In the genomic region with DNA sequence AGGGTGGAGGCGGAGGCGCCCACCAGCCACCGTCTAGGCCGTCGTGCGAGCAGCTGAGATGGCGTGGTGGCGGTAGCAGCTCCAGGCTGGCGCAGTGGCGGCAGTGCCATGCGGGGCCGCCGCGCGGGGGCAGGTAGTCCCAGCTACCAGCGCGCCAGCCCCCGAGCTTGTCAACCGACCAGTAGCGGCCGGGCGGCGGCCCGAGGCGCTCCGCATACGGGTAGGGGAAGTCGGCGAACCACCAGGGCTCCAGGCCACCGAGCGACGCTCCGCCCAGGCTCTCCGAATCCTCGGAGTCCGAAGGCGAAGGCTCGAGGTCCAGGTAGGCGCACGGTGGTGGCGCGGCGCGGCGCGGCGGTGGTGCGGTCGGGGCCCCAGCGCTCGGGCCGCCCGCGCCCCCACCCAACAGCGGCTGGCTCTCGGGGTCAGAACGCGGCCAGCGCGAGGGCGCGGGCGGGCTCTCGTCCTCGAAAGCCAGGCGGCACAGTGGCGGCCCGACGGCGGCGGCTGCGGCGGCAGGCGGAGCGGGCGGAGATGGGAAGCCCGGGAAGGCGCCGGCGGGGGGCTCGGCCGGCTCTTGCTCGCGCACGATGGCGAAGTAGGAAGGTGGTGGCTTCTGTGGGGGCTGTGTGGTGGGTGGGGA, we compare ENCODE assay signal across 9 mouse cellular contexts. TPM values are rescaled to one million over a fixed set of nuclear protein-coding genes. Genes with fewer than 3 reads are reported as not detected.
DNase-seq lines count a peak whose midpoint lies in the region; ATAC-seq lines count a peak whose summit lies in the region.
"Had no signal": no experiment of that assay in that cellular context is flagged by ENCODE, and none has a peak within 500 bp of the region (broad histone marks: within the 10 kb centered on the region; RNA-seq: fewer than 3 reads in every experiment).

No protein-coding gene starts in this region.

- 0 out of 2 replicates have a peak overlapping the region, but pooled peaks have one; percentile 13 for H3K9ac ChIP-seq in heart, embryonic 15.5 days
- no peak overlapping the region for H3K9ac ChIP-seq in liver, embryonic 13.5 days

- H3K27ac ChIP-seq in heart, embryonic 15.5 days, result no peak overlapping the region
- no peak overlapping the region for H3K27ac ChIP-seq in liver, embryonic 13.5 days
- H3K27ac ChIP-seq: macrophage had no signal

- peak overlapping the region; percentile 67 for H3K4me2 ChIP-seq in heart, embryonic 15.5 days
- H3K4me2 ChIP-seq in liver, embryonic 13.5 days, result peak overlapping the region; percentile 47

- no peak for DNase-seq in heart, postnatal 4 days
- DNase-seq in R1 (ENCODE audit: low read depth, low spot score), result peak; percentile 39
- no peak for DNase-seq in liver, embryonic 13.5 days
- DNase-seq in spleen, adult 12 weeks (ENCODE audit: low spot score), result no peak
- no peak for DNase-seq in frontal cortex, postnatal 25 days (ENCODE audit: low spot score in 2 of 2)

- peaks cover 58% of the 10 kb centered on the region for H3K27me3 ChIP-seq in heart, embryonic 15.5 days
- H3K27me3 ChIP-seq in liver, embryonic 13.5 days, result peaks cover 64% of the 10 kb centered on the region

- under 1% methylated on average over 86 of the region's 86 CpGs for WGBS in heart, embryonic 15.5 days
- WGBS in liver, embryonic 13.5 days (ENCODE audit: insufficient replicate concordance), result 1% methylated on average over 80 of the region's 86 CpGs

- ATAC-seq in heart, embryonic 15.5 days (replicated peaks; ENCODE audit: insufficient number of reproducible peaks, insufficient read depth, low FRiP score, low read depth), result 0 out of 2 replicates have a peak, but pooled peaks have one; percentile 16
- peak; percentile 44 for ATAC-seq in granulocyte monocyte progenitor cell, adult 5-6 weeks (replicated peaks; ENCODE audit: poor library complexity, severe bottlenecking)
- no peak for ATAC-seq in liver, embryonic 13.5 days (ENCODE audit: low read depth)
- ATAC-seq in monocyte, adult 5-6 weeks (replicated peaks; ENCODE audit: insufficient number of reproducible peaks, low FRiP score, low TSS enrichment, poor library complexity, severe bottlenecking), result no peak

- H3K36me3 ChIP-seq in heart, embryonic 15.5 days, result peaks cover 12% of the 10 kb centered on the region
- H3K36me3 ChIP-seq in liver, embryonic 13.5 days, result peaks cover 14% of the 10 kb centered on the region

- peak overlapping the region; percentile 41 for H3K4me3 ChIP-seq in heart, embryonic 15.5 days
- H3K4me3 ChIP-seq in liver, embryonic 13.5 days (replicated peaks), result peak overlapping the region; percentile 43

- H3K4me1 ChIP-seq in heart, embryonic 15.5 days (replicated peaks), result peaks cover 27% of the 10 kb centered on the region
- H3K4me1 ChIP-seq in liver, embryonic 13.5 days (replicated peaks), result peaks cover 36% of the 10 kb centered on the region

- H3K9me3 ChIP-seq in heart, embryonic 15.5 days (replicated peaks), result no peaks in the 10 kb centered on the region
- no peaks in the 10 kb centered on the region for H3K9me3 ChIP-seq in liver, embryonic 13.5 days (replicated peaks)

RNA-seq across cellular contexts. Expression of a gene that starts 2.5 kb away (rescaled TPM):
- 29.1 and 38.8 TPM in 2 replicates for polyA plus RNA-seq in heart, embryonic 15.5 days (2015; fragmentation: Nextera tagmentation; extraction: Ambion mirVana)
- total RNA-seq in heart, postnatal 4 days (2021), result 10 to 100 TPM; 19.3 to 19.9 TPM
- total RNA-seq in granulocyte monocyte progenitor cell, adult 5-6 weeks (2014; fragmentation: Nextera tagmentation), result 30.9 and 33.6 TPM in 2 replicates
- 21.9 and 27.3 TPM in 2 replicates for total RNA-seq in granulocyte monocyte progenitor cell, adult 5-6 weeks (2017)
- polyA plus RNA-seq in liver, embryonic 13.5 days (2015; fragmentation: Nextera tagmentation; extraction: Ambion mirVana), result 48.4 and 49.2 TPM in 2 replicates
- 5.8 to 8.7 TPM (median 6.7 TPM) in 3 replicates for total RNA-seq in monocyte, adult 5-6 weeks (2017)

RNA-seq across cellular contexts. Expression of a gene that starts 8.7 kb away (rescaled TPM):
- 0.37 and 0.44 TPM in 2 replicates for polyA plus RNA-seq in heart, embryonic 15.5 days (2015; fragmentation: Nextera tagmentation; extraction: Ambion mirVana)
- total RNA-seq in heart, postnatal 4 days (2021), result under 1 TPM; 0.34 to 0.38 TPM
- total RNA-seq in granulocyte monocyte progenitor cell, adult 5-6 weeks (2014; fragmentation: Nextera tagmentation), result 0.47 and 0.71 TPM in 2 replicates
- not detected in 2 replicates for total RNA-seq in granulocyte monocyte progenitor cell, adult 5-6 weeks (2017)
- 0.12 and 0.23 TPM in 2 replicates for polyA plus RNA-seq in liver, embryonic 13.5 days (2015; fragmentation: Nextera tagmentation; extraction: Ambion mirVana)
- total RNA-seq in monocyte, adult 5-6 weeks (2017), result 0.19 TPM in 1 of 3 replicates, not detected in the others
- polyA plus RNA-seq: macrophage had no signal

RNA-seq across cellular contexts. Expression of a gene that starts 18.9 kb away (rescaled TPM):
- 92.2 and 101 TPM in 2 replicates for polyA plus RNA-seq in heart, embryonic 15.5 days (2015; fragmentation: Nextera tagmentation; extraction: Ambion mirVana)
- total RNA-seq in heart, postnatal 4 days (2021), result 100 to 1,000 TPM; 105 to 107 TPM
- total RNA-seq in granulocyte monocyte progenitor cell, adult 5-6 weeks (2014; fragmentation: Nextera tagmentation), result 32.7 and 36.3 TPM in 2 replicates
- 33.1 and 35.3 TPM in 2 replicates for total RNA-seq in granulocyte monocyte progenitor cell, adult 5-6 weeks (2017)
- polyA plus RNA-seq in liver, embryonic 13.5 days (2015; fragmentation: Nextera tagmentation; extraction: Ambion mirVana), result 36.1 and 36.6 TPM in 2 replicates
- 59.2 to 78.0 TPM (median 72.7 TPM) in 3 replicates for total RNA-seq in monocyte, adult 5-6 weeks (2017)

RNA-seq across cellular contexts. Expression of a gene that starts 39.3 kb away (rescaled TPM):
- 54.6 and 65.0 TPM in 2 replicates for polyA plus RNA-seq in heart, embryonic 15.5 days (2015; fragmentation: Nextera tagmentation; extraction: Ambion mirVana)
- 100 to 1,000 TPM; 118 to 130 TPM for total RNA-seq in heart, postnatal 4 days (2021)
- 123 and 143 TPM in 2 replicates for total RNA-seq in granulocyte monocyte progenitor cell, adult 5-6 weeks (2014; fragmentation: Nextera tagmentation)
- 65.2 and 72.5 TPM in 2 replicates for total RNA-seq in granulocyte monocyte progenitor cell, adult 5-6 weeks (2017)
- 22.9 and 23.8 TPM in 2 replicates for polyA plus RNA-seq in liver, embryonic 13.5 days (2015; fragmentation: Nextera tagmentation; extraction: Ambion mirVana)
- total RNA-seq in monocyte, adult 5-6 weeks (2017), result 28.7 to 45.8 TPM (median 45.2 TPM) in 3 replicates

RNA-seq across cellular contexts. Expression of a gene that starts 44.9 kb away (rescaled TPM):
- 0.21 and 0.27 TPM in 2 replicates for polyA plus RNA-seq in heart, embryonic 15.5 days (2015; fragmentation: Nextera tagmentation; extraction: Ambion mirVana)
- total RNA-seq in heart, postnatal 4 days (2021), result under 1 TPM; 0.52 to 0.63 TPM
- total RNA-seq in granulocyte monocyte progenitor cell, adult 5-6 weeks (2014; fragmentation: Nextera tagmentation), result 0.15 TPM in 1 of 2 replicates, not detected in the other
- total RNA-seq in granulocyte monocyte progenitor cell, adult 5-6 weeks (2017), result 0.09 TPM in 1 of 2 replicates, not detected in the other
- 0.07 TPM in 2 replicates for polyA plus RNA-seq in liver, embryonic 13.5 days (2015; fragmentation: Nextera tagmentation; extraction: Ambion mirVana)
- total RNA-seq in monocyte, adult 5-6 weeks (2017), result 0.10 TPM in 1 of 3 replicates, not detected in the others
- polyA plus RNA-seq: macrophage had no signal

Comparison
In these comparisons a context has a peak if more than half of its experiments do, and no peak if none do; other contexts are left out.
1. ATAC-seq: peak in heart, embryonic 15.5 days (single experiment) and granulocyte monocyte progenitor cell, adult 5-6 weeks (single experiment); none in liver, embryonic 13.5 days (single experiment) and monocyte, adult 5-6 weeks (single experiment).